Mouse (Mus musculus) megakaryocyte, adult 5-6 weeks (primary cell): ENCODE measurements around the gene Acin1. TPM values are rescaled to one million over a fixed set of nuclear protein-coding genes. Genes with fewer than 3 reads are reported as not detected.

ENCODE experiments used
- ATAC-seq: 2 replicates; pipeline ENCODE4 v1.8.0; 2016; ENCODE audit warnings: mild to moderate bottlenecking, inconsistent platforms; ENCODE audit not compliant: poor library complexity, severe bottlenecking
- total RNA-seq, 2 experiments: library from RNA; stranded (forward) in 1 of 2; stranded (reverse) in 1 of 2; fragments of 153-499, 151-499 nt in 1 of 2; fragments of 221-1000, 200-1000 nt in 1 of 2; gene quantifications; 2 replicates each; pipeline versions ENCODE4 v1.2.3 to v1.2.4; 2015 to 2017

Gene Acin1
- total RNA-seq (2015) (99.7 and 131 TPM in 2 replicates), total RNA-seq (2017) (173 and 223 TPM in 2 replicates)

DNA sequence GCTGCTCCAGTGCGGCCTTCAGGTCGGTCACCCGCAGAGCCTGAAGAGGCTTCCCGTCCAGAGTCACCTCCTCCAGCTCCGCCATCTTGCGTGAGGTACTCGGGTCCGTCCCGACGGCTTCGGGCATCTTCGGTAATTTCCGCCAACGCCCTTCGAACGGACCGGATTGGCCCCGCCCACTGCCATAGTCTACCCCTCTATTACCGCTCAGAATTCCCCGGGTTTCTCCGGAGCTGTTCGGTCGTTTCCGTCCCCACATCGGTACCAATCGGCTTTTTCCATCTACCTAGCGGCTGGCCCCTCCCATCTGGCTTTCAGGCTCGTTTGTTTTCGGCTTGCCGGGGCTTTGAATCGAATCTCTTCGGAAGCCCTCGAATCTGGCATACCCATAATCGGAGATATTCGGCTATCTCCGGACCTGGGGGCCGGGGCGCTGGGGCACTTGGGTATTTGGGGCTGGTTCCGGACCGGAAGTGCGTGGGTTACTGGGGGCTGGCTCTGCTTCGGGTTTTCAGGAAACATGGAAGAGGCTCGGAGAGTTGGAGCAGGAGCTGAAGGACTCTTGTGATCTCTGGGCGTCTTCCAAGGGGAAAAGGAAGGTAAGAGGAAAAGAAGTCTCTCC is at the start of gene Acin1:
Acin1 (minus strand) TSS at position 410 of the 622 bp plus-strand sequence.
- peak; percentile 87 for ATAC-seq

DNA sequence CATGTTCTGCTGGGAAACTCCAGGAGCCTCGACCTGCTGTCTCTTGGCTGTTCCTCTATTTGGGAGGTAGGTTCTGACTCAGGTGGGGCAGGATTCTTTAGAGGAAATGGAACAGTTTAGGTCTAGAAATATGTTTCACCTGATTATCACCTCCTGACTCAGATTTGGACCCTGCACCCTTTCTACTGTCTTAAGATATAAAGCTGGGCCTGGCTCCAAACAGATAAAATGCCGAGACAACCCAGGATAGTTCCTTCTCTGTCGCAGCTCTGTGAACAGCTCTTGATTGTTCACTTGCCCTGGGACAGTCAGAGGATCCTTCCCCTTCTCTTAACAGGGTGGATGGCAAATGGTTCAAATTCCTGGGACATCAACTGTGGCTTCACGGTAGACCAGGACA is 48.5 kb upstream of the Acin1 start:
- no peak for ATAC-seq

DNA sequence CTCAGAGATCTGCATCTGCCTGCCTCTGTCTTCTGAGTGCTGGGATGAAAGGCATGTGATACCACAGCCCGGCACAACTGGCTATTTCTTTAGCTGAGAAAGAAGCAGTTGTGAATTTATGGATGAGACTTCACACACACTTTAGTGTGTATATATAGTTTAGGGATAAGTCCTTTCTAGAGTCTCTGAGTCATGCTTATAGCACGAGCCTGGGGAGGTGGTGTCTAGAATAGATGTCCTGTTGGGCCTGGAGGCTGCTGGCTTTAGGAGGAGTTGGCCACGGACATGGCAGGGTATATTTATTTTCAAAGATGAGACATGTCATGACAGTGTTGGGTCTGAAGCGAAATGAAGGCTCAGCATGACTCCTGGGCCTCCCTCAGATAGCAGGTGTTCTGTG is 47.3 kb upstream of the Acin1 start:
- ATAC-seq = no peak

DNA sequence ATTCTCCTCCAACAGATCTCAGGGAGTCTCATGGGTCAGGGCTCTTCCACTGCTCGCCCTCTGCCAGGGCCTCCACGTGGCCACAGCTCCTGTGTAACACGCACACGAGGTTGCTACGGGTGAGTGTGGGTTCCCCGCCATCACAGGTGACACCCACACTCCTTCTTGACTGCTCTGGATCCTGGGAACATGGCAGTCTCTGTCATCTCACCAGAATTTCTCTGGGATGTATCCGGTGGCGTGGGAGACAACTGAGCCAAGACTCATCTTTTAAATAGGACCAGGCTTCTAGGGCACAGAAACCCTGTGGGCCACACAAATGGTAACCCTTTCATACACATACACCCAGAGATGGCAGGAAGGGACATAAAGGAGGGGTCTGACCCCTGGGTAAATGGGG is 45.5 kb upstream of the Acin1 start:
- ATAC-seq = no peak

- no peak for ATAC-seq
These were observed 43.6 kb upstream of the Acin1 start for GRCm38 (mm10) chr14:54730305-54730704.

DNA sequence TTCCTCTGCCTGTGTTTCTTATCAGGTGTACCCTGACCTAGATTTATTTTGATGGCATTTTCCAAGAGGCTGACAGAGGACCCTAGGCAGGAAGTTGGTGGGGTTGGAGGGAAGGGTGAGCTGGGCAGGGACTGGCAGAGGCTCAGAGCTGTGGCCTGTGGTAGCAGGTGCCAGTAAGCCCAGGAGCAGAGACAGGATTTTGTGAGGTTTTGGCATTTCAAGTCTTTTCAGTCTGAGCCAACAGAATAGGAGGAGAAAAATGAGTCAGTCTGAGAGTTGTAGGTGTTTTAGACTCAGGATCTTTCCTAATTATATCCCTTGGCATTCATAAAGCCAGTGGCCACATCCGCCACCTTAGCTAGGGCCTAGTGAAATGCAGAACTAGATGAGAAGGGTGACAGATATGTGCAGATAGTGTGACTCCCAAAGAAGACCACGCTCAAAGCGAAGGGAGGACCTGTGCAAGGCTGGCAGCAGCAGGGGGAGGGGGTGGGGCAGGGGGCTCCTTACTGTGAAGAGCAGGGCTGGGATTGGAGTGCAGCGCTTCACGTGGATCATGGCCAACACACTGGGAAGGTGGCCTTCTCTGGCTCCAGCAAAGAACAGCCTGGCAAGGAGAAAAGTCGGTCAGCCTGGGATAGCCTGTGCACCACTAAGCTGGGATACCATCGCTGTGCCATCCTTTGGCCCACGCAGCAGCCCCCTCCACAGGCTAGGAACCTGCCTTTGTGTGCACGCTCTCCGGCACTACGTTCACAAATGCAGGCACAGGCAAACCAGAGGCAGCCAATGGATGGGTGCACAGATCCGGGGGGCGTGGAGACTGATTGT is 42.3 kb upstream of the Acin1 start:
- no peak for ATAC-seq

DNA sequence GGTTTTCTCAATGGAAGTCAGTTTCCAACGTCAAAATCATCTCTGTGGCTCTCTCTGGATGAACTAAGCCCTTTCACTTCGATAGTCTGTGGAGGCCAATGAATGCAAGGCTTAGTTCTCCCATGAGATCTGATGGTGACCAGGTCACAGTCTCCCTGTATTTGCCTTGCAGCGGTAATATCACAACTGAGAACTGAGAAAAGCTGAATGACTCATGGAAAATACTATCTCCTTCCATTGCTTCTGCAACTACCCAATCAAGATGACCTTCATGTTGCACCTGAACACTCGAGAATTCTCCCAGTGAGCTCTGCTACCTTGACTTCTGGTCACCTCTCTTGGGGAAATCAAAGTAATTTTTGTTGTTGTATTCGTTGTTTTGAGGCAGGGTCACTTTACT is 40.8 kb upstream of the Acin1 start:
- no peak for ATAC-seq

GRCm38 (mm10) chr14:54724049-54724448 is 37.3 kb upstream of the Acin1 start:
- ATAC-seq = no peak

DNA sequence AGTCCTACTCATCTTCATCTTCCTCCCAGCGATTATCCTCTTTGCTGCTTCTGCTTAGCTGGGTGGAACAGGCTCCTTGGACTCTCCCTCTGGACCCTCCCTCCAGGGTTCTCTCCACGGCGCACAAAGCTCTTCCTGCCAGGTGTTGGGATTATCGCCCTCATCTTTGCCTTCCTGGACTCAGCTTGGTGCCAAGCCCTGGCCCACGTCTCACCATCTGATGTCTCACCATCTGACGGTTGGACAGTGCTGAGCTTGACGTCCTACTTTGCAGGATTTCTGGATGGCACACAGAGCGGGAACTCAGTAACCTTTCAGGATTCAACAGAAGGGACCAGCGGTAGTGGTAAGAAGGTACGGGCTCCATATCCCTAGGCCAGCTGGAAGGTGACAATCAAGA is 35.0 kb upstream of the Acin1 start:
- ATAC-seq = no peak

- ATAC-seq = no peak
These were observed 34.1 kb upstream of the Acin1 start for GRCm38 (mm10) chr14:54720654-54721350.

DNA sequence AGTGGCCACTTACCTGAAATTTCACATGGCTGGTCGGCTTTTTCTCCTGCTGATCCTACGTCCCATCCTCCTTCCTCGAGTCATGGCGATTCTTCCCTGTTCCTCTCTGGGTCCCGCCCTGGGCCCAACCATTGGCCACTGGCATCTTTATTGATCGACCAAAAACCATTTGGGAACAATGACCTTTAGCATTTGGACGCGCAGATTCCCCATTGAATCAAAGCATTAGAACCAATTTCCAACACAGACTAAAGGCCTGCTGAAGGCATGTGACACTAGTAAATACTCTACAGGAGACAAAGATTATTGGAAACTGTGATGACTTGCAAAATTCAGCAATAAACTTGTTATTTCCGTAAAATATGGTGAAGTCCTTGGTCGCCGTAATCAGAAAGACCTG is 33.3 kb upstream of the Acin1 start:
- no peak for ATAC-seq

DNA sequence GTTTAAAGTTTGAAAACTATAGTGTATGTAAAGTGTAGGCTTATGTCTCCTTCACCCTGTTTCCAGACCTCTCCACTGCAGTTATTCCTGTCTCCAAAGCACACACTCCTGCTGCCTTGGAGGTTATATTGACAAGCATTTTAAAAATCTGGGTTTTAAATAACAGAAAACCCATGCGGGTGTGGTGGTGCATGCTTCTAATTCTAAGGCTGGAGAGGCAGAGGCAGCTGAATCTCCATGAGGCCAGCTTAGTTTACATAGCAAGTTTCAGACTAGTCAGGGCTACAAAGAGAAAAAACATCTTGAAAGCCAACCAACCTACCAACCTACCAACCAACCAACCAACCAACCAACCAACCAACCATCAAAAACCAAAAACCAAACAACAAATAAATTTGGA is 28.7 kb upstream of the Acin1 start:
- ATAC-seq = no peak

DNA sequence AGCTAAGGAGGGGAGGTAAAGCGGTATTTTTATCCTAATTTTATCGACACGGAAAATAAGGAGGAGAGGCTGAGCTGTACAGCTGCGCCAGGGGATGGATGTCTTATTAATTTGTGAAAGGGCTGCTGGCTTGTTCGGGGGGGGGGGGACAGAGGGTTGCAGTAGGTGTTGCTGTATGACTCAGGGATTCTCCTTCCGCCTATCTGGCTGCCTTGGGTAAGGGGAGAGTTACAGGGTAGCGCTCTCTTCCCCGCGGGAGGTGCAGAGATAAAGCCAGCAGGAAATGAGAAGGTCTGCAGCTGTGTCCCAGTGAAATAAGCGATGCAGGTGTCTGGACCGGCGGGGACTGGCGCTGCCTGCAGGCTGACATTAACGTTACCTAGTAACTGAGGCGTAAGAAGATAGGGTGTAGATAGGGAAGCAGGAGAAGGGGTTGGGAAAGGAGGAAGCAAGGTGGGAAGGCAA is 27.9 kb upstream of the Acin1 start:
- ATAC-seq = peak; percentile 31

- ATAC-seq = peak; percentile 41
These were observed 27.4 kb upstream of the Acin1 start for GRCm38 (mm10) chr14:54714121-54714520.

DNA sequence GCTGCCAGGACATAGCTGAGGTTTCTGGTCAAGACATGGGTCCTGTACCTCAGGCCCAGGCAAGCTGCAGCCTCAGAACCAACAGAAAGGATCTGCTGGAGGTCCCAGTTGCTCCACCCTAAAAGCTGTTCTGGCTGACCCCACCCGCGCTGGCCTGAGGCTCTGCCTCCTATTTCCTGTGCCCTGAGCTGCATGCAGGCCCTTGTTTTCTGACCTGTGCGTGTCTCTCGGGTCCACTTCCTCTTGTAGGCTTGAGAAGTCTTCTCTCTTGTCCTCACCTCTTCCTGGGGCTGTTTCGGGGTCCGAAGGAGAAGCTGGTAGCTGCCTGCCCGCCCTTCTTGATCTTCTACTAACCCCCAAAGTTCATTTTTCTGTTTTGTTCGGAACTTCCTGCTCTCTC is 26.1 kb upstream of the Acin1 start:
- ATAC-seq = peak; percentile 58

DNA sequence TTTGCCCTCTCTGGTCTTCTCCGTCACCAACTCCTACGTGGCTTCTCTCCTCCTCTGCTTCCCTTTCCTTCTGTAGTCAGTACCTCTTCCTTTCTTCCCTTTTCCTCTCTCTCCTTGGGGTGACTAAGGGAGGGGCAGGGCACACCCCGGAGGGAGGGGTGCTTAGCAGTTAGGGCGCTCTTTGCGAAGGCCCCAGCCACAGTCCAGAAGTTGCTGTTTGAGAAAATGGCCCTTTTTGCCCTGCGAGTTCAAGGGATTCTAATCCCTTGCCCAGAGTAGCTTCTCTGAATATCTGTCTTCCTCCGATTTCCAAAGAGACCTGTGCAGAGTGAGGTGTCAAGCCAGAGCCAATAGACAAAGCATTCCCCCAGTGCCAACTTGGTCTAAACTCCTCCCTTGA is 25.3 kb upstream of the Acin1 start, which contains the start of gene Cebpe:
Cebpe (minus strand) TSS at position 101 of the 400 bp plus-strand sequence.
- ATAC-seq = peak; percentile 60

GRCm38 (mm10) chr14:54709054-54709453 is 22.3 kb upstream of the Acin1 start:
- no peak for ATAC-seq

- peak; percentile 54 for ATAC-seq
These were observed 20.0 kb upstream of the Acin1 start for GRCm38 (mm10) chr14:54706589-54707320.

GRCm38 (mm10) chr14:54705844-54706243 is 19.1 kb upstream of the Acin1 start:
- peak; percentile 56 for ATAC-seq

GRCm38 (mm10) chr14:54703207-54703606 is 16.5 kb upstream of the Acin1 start:
- ATAC-seq = no peak

- peak; percentile 78 for ATAC-seq
These were observed 14.6 kb upstream of the Acin1 start for GRCm38 (mm10) chr14:54701298-54701697.
